Mouse (Mus musculus): Measurements from ENCODE around the gene Sytl2.
A peak's percentile ranks its signal among the peaks of the same experiment; 100 is the strongest.

The Sytl2 gene

DNA sequence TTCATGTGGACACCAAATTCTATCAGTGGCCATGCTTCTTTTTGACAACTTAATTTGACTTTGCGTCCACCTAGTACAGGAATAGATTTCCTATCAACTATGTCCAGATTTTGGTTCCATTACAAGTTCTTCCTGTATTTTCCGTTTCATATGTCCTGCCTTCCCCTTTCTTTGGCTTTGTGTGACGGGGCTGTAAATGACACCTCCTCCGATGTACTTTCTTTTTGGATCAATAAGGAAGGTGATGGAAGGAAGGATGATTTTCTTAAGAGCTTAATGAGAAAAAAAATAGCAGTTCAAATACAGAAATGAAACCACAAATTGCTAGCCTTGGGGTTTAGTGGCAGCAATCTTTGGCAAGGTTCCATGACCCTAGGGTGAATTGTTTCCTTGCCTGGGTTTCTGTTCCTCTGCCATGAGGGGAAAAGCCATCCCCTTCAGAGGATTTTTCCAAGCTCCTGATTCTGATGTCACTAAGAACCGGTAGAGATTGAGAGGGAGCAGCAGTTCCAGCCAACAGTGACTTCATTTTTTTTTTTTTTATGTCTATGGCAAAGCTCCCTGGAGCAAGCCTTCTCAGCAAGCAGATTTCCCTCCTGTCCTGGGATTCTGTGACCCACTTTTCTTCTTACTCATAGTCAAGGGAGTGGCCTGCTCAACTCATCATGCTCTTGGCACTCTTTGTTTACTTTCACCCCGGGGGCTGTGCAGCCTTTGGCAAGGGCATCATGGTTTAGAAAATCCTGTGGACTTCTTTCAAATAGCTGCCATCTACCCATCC, 68.2 kb downstream of the Sytl2 start:
- DNase-seq (ENCODE audit: low spot score) = no peak

DNA sequence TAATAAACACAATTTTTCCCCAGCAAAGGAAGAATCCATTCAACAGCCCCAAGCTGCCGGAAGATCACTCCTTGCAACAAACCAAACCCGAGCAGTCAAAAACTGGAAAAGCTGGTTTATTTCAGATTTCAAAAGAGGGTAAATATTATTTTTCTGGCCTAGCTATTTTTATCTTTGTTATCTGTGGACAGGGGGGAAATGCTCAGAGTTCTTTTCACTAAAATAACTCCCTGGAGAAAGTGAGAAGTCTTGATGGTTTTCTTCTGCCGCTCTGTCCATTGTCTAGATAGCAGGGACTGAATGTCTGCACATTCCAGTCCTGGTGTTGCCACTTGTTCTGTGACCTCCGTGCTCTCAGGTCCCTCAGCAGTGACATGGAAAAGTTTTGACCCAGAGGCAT, 70.8 kb downstream of the Sytl2 start:
- no peak for DNase-seq (ENCODE audit: low spot score)

DNA sequence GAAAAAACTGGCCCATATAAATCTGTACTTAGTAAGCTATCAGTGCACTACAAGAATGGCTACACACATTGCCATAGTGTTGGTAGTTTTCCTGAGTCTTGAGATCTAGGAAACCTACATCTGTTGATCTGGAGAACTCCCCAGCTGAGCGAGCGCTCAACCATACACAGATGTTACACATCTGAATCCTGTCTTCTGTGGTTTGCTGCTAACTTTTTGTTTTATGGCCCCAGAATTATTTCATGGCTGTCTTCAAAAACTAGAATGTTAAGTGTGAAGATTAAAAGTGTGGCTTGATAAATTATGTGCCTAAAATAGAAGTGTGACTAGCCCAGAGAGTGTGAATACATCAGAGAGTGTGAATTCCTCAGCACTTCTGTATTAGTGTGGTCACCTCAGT, 82.4 kb downstream of the Sytl2 start:
- no peak for DNase-seq (ENCODE audit: low spot score)

DNA sequence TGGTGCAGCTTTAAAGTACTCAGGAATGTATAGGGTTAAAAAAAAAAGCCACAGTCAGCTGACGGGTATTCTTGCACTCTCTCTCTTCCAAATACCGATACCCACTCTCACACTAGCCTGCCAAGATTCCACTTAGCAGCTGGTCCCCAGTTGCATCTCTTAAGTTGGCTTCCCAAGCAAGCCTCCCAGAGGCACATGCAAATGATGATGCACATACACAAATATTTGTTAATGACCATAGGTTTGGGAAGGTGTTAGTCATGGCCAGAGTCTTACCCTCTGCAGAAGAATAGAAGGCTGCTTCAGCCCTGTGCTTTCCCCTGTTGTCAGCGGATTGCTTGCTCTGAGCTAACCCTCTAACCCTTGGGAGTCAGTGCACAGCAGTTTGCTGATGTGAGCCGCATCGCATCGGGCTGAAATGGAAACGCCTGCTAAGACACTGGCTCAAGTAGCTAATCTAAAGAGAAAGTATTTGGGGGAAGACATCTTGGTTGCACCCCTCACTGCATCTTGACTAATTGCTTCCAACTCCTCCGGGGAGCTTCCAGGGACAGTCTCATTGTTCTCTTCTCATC, 84.9 kb downstream of the Sytl2 start:
- no peak for DNase-seq (ENCODE audit: low spot score)

DNA sequence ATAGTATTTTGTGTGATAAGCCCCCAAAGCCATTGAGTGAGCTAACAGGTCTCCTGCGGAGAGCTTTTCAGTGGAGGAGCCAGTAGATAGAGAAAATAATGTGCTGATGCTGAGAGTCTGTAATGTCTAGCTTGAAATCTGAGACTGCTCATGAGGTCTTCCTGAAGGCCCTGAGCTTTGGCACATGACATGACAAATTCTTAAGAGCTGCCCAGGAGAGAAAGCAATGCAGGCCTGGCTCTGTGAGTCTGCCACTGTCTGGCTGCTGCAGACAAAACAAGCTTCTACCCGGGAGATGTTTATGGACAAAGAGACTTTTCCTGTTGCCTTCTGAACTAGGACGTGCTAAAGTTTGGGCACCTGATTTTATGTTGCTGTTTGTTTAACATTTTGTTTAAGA, 87.7 kb downstream of the Sytl2 start:
- DNase-seq (ENCODE audit: low spot score) = no peak

DNA sequence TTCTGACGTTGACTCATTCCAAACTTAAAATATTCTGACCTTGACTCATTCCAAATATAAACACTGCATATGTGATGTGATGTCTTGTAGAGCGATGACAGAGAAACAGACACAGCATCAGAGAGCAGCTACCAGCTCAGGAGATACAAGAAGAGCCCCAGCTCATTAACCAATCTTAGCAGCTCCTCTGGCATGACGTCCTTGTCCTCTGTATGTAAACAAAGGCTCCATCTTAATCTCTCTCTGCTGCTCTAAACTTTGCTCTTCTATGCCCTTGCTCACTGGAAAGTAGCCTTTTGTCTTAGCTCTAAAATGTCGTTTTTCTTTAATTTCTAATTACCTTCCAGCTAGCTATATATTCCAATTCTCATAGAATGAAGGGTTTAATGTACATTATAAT, 93.0 kb downstream of the Sytl2 start:
- DNase-seq (ENCODE audit: low spot score) = no peak

DNA sequence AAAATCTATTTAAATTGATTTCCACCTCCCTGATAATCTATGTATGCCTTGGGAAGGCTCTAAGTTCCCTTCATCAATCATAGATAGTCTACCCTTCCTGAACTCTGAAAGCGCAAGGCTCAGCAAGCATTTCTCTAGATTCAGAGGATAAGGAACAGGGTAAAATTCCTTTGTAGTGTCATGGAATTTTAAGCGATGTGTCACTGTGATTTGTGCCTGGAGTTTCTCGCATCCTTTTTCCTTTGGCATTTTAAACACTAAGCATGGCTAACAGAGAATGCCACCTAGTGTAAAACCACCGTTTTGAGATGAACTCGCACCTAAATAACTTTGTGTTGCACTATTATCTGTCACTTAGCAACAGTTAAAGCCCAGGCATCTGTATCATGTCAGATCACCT, 93.9 kb downstream of the Sytl2 start:
- DNase-seq (ENCODE audit: low spot score) = no peak

DNA sequence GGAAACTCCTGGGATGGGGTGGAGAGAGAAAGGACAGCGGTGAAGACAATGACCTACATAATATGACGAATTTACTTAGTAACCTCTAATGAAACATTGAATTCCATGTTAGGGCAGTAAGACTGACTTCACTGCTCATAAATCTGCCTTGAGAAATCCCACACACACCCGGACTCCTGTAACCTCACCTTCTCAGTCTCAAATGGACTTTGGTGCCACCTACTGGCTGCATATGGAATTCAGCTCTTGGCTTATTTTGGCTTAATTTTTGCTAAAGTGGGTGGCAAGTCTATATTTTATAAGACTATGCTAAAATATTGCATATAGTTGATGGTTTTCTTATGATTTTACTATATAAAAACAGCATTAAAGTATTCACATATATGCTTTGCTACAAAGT, 107.9 kb downstream of the Sytl2 start:
- peak; percentile 67 for DNase-seq (ENCODE audit: low spot score)

DNA sequence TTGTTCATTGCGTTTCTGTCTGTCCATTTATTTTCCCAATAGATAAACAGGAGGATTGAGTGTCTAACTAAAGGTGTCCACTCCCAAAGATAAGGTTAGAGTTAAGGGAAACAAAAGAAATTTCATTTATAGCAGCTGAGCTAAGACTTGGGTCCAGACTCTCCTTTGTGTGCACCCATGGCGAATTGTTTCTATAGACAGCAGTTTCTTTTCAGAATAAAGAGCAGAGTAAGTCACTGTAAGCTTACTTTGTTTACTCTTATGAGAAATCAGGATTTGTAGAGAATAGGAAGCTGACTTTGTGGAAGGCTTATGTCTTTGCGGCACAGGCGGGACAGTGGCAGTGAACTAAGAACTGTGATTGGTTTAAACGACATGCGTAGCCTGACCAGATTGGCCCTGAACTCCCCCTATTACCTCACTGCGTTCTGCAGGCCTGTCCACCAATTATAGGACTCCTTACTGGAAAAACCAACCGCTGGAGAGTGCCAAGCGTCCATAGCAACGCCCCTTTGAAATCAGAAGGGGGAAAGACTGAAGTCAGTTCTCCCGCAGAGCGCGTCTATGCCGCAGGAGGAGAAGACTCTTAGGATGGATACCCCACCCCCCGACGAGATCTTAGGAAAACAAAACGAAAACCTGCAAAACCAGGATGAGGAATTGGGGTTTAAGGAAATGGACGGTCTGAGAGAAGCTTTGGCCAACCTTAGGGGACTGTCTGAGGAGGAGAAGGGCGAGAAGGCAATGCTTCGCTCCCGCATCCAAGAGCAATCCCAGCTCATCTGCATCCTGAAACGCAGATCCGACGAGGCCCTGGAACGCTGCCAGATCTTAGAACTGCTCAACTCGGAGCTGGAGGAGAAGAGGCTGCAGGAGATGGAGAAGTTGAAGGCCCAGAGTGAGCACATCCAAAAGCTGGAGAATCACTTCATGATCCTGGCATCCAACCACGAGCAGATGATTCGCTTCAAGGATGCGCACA, 124.3 kb downstream of the Sytl2 start, which contains the start of gene Ccdc89:
Gene Ccdc89, plus strand, starts transcription at position 558 of the 982 bp plus-strand sequence.
- DNase-seq (ENCODE audit: low spot score) = peak; percentile 47

DNA sequence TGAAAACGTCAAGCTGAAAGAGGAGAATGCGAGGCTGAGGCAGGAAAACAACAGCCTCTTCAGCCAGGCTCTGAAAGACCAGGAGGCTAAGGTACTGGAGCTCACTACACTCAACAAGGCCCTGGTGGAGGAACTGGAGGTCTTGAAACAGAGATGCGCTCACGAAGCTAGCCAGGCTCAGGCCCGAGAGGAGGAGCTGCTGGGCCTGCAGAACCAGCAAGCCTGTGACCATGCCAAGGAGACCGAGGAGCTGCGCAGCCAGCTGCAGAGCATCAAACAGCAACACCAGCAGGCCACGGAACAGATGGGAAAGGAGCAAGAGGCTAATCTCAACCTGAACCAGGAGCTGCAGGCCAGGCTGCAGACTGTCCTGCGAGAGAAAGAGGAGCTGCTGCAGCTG, 125.0 kb downstream of the Sytl2 start:
- no peak for DNase-seq (ENCODE audit: low spot score)

DNA sequence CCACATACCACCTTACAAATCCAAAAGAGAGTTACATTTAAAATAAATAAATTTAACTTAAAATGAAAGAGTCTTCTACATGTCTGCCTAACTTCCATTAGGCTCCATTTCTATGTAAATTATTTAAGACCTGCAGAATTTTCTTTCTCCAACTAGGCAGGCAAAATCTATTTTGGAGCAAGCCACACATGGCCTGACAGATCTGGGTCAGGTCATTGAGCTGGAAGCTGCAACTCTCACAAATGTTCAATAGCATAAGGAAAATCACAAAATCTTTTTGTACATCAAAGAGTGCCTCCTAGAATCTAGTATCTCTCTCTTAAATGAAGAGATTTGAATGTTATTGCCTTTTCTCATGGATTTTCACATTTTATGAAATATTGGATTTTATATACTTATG, 130.2 kb downstream of the Sytl2 start:
- no peak for DNase-seq (ENCODE audit: low spot score)

DNA sequence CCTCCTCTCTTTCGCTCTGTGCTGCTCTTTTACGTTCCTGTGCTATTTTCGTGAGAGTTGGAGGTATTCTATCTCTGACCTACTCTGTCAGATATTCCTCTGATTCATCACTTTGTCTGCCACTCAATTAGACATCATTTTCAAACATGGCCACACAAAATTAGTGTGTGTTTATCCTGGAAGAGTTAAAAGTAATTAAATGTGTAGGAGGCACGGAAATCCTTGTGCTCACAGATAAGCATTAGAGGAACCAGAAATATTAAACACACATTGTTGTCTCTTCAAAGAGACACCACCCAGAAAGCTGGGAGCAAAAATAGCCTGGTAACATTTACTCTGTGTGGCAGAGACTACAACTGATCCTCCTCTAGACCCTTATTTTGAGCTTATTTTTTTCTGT, 138.0 kb downstream of the Sytl2 start:
- no peak for DNase-seq (ENCODE audit: low spot score)

DNA sequence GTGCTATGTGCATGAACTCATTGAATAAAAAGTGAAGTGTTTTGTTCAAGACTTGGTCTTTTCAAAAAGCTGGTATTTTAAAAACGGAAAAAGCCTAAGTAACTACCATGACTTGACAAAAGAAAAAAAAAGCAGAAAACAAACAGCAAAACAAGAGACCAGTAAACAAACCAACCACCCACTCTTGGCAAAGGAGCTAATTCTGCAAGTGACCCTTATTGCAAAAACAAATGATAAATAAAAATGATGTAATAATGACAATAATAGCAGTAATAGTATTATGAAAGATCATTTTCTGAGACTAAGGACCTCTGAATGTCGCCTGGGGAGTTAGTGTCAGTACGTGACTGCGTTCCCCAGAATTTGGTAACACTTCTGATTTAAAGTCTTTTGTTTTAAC, 140.0 kb downstream of the Sytl2 start:
- DNase-seq (ENCODE audit: low spot score) = no peak

DNA sequence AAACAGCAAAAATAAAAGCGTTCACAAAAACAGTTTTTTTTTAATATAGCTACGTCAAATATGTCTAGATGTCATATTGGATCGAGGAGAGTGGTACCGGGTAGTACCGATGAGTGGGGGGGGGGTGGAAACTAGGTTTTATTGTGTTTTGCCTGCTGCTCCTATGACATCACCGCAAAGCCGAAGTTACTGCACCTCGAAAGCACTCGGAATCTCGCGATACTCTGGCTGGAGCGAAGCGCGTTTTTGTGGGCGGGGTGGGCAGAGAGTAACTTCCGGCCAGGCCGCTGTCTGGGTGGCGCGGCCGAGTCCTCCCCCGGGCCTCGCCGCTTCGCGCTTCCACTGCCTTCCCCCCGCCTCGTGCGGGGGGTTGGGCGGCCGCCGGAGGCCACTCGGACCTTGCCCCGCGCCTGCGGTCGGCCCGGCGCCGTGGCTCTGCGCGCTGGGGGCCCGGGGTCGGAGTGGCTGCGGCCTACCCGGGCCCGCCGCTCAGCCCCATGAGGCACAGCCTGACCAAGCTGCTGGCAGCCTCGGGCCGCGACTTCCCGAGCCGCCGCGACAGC, 140.5 kb downstream of the Sytl2 start, which contains the start of gene Crebzf:
Gene Crebzf, plus strand, starts transcription at position 212 of the 563 bp plus-strand sequence.
- peak; percentile 97 for DNase-seq (ENCODE audit: low spot score)

DNA sequence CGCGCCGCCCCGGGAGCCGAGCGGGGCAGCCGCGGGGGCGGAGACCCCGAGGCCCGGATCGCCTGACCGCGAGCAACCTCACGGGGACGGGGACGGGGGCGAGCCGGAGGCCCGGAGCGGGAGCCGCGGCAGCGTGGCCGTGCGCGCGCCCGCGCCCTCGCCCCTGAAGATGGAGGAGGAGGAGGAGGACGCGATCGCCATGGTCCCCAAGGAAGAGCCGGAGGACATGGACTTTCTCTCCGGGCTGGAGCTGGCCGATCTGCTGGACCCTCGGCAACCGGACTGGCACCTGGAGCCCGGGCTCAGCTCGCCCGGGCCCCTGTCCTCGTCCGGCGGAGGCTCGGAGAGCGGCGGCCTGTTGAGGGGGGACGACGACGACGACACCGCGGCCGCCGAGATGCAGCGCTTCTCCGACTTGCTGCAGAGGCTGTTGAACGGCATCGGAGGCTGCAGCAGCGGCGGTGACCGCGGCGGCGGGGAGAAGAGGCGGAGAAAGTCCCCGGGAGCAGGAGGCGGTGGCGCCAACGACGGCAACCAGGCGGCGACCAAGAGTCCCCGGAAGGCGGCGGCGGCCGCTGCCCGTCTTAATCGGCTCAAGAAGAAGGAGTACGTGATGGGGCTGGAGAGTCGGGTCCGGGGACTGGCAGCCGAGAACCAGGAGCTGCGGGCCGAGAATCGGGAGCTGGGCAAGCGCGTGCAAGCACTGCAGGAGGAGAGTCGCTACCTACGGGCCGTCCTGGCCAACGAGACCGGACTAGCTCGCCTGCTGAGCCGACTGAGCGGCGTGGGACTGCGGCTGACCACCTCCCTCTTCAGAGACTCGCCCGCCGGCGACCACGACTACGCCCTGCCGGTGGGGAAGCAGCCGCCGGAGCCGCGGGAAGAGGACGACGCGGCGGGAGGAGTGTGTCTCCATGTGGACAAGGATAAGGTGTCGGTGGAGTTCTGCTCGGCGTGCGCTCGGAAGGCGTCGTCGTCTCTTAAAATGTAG, 141.3 kb downstream of the Sytl2 start:
- peak; percentile 71 for DNase-seq (ENCODE audit: low spot score)

DNA sequence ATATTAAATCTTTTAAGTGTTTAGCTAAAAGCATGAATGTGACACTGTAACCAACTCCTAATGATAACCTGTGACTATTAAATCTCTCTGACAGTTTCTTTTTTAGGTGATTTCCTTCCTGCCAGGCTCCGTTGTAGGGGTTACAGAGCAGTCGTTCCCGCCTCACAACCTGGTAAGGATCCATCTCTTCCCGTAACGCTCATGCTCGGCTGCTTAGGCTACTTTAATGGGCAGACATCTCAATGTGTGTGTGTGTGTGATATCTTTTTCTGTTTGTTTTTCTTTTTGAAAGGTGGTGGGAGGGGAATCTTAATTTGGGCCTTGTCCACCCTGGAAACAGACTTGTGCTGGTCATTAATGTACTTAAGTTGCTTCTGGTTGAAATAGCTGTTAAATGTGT, 142.2 kb downstream of the Sytl2 start:
- DNase-seq (ENCODE audit: low spot score) = no peak

DNA sequence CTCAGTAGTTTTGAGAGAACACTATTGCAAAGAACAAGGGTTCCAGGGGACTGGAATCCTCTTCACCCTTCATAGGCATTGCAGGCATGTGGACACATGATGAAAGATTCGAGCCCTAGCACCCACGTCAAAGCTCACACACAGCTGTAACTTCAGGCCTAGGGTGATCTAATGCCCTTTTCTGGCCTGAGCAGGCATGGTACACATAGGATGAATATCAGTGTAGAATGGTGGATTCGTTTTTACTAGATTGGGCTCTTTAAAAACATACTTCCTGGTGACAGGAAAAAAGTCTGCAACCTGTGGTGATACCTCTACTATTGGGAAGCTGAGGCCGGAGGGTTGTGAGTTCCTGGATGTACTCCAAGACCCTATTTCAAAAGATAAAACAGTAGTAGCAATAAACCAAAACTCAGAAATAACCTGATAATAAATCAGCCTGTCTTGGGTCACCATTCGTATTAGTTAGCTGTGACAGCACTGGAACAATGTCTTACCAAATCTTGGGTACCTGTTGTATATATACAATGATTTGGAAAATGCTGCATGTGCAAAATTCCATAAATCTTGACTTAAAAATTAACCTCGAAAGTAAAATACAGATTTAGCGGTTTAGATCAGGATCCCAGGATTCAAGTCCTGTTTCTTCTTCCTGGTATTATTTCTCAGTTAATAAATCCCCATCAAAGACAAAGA, 154.2 kb downstream of the Sytl2 start:
- no peak for DNase-seq (ENCODE audit: low spot score)

DNA sequence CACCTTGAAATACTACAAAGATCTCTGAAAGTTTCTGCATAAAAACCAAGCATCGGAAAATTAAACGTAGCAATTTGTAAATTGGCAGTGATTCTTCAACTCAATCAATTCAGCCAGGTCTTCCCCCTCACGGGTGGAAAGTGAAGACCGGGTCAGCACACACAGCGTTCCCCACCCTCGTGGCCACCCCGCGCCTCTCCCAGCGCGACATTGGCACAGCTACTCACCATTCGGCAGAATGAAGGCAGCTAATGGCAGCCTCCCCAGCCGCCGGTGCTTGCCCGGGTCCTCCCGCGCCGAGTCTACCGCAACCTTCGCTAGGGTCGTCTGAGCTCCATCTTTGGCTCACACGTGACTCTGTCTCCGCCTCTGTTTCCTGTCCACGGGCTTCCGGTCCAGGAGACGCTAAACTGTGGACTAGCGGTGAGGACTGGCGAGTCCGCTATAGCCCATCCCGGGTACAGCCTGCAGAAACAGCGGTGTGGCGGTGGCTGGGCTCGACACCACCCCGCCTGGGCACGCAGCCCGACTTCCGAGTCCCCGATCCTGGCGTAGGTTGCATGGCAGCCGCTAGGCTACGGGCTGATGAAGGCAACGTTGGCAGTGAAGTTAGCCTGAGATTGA, 154.9 kb downstream of the Sytl2 start, which contains the start of gene Tmem126a:
Gene Tmem126a, minus strand, starts transcription at position 385 of the 624 bp plus-strand sequence.
- DNase-seq (ENCODE audit: low spot score) = peak; percentile 69

DNA sequence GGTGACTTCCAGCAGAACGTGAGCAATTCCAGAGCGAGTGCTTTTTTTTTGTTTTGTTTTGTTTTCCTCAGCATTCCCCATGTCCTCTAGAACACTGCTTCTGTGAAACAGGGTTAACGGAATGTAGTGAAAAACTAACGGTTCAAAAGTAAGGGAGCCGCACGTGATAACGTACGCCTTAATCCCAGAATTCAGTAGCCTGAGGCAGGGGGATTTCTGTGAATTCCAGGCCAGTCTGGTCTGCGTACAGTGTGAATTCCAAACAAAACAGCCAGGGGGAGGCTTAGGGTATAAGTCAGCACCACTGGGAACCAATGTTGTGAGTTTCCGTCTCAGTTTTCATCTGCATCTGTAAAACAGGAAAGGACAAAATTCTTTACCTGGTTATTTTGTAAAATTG, 155.5 kb downstream of the Sytl2 start:
- no peak for DNase-seq (ENCODE audit: low spot score)
